Mouse (Mus musculus) embryonic facial prominence, embryonic 14.5 days (tissue): ENCODE results near the gene Cntnap5b. TPM values are rescaled to one million over a fixed set of nuclear protein-coding genes. Genes with fewer than 3 reads are reported as not detected.
"Not testable (repeated sequence)": the region's sequence is repeated elsewhere in the genome, so short reads cannot be mapped to it uniquely, and the experiment has no call there.

ENCODE experiments used
- ATAC-seq: fragments of 200-750 bp; cut with Nextera tagmentation; 2 replicates; pipeline ENCODE4 v1.8.0; 2017; ENCODE audit warnings: low read depth, moderate number of reproducible peaks, moderate TSS enrichment
- DNase-seq: peaks from one replicate; pipeline ENCODE4 v3.0.0-alpha.2; 2015; ENCODE audit warnings: low spot score
- H3K27ac ChIP-seq: fragments of 300-500 bp; sonication (generic); replicated peaks from 2 replicates; pipeline ENCODE4 v1.5.1; 2014; ENCODE audit warnings: low read depth, mild to moderate bottlenecking, low read length, moderate library complexity
- H3K27me3 ChIP-seq: fragments of 300-500 bp; sonication (generic); replicated peaks from 2 replicates; pipeline ENCODE4 v1.6.1; 2014; ENCODE audit warnings: low read length; ENCODE audit not compliant: control insufficient read depth, insufficient read depth
- H3K36me3 ChIP-seq: fragments of 300-500 bp; sonication (generic); 2 replicates; pipeline ENCODE4 v1.6.1; 2014; ENCODE audit warnings: low read length, mixed read lengths; ENCODE audit not compliant: control insufficient read depth, insufficient read depth
- H3K4me1 ChIP-seq: fragments of 300-500 bp; sonication (generic); 2 replicates; pipeline ENCODE4 v1.6.1; 2014; ENCODE audit warnings: antibody characterized with exemption, low read length; ENCODE audit not compliant: control insufficient read depth, insufficient read depth
- H3K4me2 ChIP-seq: fragments of 300-500 bp; sonication (generic); 2 replicates; pipeline ENCODE4 v1.6.1; 2014; ENCODE audit warnings: low read depth, mild to moderate bottlenecking, low read length, moderate library complexity, mixed read lengths
- H3K4me3 ChIP-seq: fragments of 300-500 bp; sonication (generic); 2 replicates; pipeline ENCODE4 v1.5.1; 2014; ENCODE audit warnings: low read depth, mild to moderate bottlenecking, low read length
- H3K9ac ChIP-seq: fragments of 300-500 bp; sonication (generic); 2 replicates; pipeline ENCODE4 v1.6.1; 2014; ENCODE audit warnings: low read depth, mild to moderate bottlenecking, low read length, moderate library complexity, mixed read lengths
- H3K9me3 ChIP-seq: fragments of 300-500 bp; sonication (generic); 2 replicates; pipeline ENCODE4 v1.6.1; 2016; ENCODE audit warnings: low read length; ENCODE audit not compliant: control insufficient read depth
- WGBS: fragments of 180-500 bp; shearing (Covaris S2); extraction: QIAGEN DNeasy Blood & Tissue Kit; methylation state at CpG from one replicate; pipeline ENCODE4 v1.1.7; 2014; 5-methylcytosine and 5-hydroxymethylcytosine counted together
- polyA plus RNA-seq: library from polyadenylated mRNA; unstranded; fragments of >200 nt; fragmentation: Nextera tagmentation; extraction: Ambion mirVana; gene quantifications from 2 replicates; pipeline ENCODE4 v1.2.1, GENCODE M21; 2014

Cntnap5b gene
- polyA plus RNA-seq, 1 experiment from 2014 or later = 0.18 TPM

DNA sequence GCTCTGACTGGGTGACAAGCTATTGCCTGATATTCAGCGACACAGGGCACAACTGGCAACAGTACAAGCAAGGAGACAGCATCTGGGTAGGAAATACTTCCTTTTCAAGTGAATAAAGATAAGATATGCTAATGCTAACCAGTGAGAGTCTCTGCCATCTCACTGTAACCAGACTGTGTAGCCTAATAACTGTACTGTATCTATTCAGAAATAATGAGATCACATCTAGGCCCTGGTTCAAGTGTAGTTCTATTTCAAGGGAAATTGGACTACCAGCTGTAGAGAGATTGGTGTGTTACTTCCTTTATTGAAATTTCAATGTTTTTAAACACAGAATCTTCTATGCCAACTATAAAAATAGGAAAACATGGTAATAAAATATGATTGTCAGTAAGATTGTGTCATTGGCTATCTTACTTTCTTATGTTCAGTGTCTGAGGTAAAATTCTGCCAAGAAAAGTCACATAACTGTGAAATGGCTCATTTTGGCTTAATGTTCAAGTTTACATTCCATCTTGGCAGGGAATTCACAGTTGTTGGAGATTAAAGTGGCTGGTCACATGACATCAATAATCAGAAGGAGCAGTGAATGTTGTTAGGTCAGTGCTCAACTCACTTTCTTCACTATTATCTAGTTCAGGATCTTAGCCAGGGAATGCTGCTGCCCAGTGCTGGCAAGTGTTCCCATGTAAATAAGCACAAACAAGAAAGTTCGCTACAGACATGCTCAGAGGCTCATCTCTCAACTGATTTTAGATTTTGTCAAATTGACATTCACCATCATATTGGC lies 194.9 kb downstream of the Cntnap5b start:
- no peaks in the 10 kb centered on the region for H3K9me3 ChIP-seq
- no peaks in the 10 kb centered on the region for H3K4me1 ChIP-seq
- H3K27me3 ChIP-seq = no peaks in the 10 kb centered on the region
- peak; percentile 14 for DNase-seq
- no peak overlapping the region for H3K27ac ChIP-seq
- ATAC-seq = no peak
- H3K4me3 ChIP-seq = no peak overlapping the region
- no peak overlapping the region for H3K4me2 ChIP-seq
- no peaks in the 10 kb centered on the region for H3K36me3 ChIP-seq
- H3K9ac ChIP-seq = no peak overlapping the region
- WGBS = 89% methylated on average over 2 of the region's 2 CpGs

DNA sequence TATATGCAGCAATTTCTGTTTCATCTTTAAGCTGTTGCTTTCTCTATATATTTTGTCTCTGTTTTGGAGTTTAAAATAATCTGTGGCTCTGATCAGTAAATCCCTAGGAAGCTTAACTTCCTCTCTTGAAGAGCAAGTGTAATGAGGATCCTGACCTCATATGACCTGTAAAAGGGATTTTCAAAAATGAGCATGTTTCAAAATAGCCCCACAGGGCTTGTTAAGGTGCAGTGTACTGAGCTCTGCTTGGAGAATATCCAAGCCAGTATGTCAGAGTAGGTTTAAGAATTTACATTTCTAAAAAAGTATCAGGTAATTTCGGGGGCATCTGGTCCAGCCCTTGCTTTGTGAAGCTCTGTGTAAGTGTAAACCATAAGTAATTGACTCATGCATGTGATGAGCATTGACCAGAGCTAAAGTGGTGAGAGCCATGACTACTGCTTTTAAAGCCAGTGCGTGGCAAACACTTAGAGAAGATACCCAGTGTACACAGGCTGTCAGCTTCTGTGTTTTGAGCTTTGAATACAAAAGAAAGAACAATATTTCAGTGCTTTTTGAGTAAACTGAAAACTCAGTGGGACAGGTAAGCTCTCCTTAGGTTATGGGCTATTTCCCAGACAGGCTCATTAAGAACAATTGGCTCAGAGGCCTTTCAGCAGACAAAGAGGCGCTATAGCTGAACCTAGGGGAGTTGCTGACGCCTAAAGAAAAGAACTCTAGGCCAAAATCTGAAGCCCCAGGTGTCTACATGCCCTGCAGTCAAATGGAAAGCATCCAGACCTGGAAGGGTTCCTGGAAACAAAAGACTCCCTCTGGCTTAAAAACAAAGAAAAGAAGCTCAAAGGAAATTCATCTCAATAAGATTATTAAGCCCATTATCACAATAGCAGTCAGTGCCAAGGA lies 197.9 kb downstream of the Cntnap5b start:
- WGBS = 25% methylated on average over 4 of the region's 4 CpGs

DNA sequence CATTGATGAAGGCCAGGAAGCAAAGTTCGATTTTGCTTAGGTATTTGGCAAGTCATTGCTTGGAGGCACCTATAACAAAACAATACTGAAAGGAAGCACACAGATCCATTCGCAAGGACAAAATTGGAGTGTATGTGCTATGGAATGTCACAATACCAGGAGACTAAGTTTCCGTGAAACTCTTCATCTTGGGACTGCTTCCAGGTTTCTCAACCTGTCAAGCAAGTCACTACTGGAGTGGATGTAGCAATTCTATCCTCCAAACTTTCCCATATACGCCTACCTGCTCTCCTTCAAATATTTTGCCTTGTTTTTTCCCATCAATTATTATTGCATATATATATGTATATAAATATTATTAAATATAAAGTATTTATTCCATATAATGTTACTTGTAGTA lies 228.7 kb downstream of the Cntnap5b start:
- H3K27me3 ChIP-seq, H3K4me2 ChIP-seq, ATAC-seq, H3K27ac ChIP-seq, H3K36me3 ChIP-seq, DNase-seq, H3K9ac ChIP-seq, H3K4me3 ChIP-seq, H3K4me1 ChIP-seq, H3K9me3 ChIP-seq: not testable (repeated sequence)
- 85% methylated on average over 4 of the region's 4 CpGs for whole genome bisulfite sequencing

More for the DNA sequence above, 197.9 kb downstream of the Cntnap5b start:
- ATAC-seq (peak; percentile 84), DNase-seq (peak; percentile 76)
- Histone ChIP-seq H3K9me3 (no peaks in the 10 kb centered on the region), H3K4me3 (no peak overlapping the region), H3K4me1 (no peaks in the 10 kb centered on the region), H3K27ac (no peak overlapping the region), H3K9ac (no peak overlapping the region), H3K4me2 (no peak overlapping the region), H3K36me3 (no peaks in the 10 kb centered on the region), H3K27me3 (no peaks in the 10 kb centered on the region)

DNA sequence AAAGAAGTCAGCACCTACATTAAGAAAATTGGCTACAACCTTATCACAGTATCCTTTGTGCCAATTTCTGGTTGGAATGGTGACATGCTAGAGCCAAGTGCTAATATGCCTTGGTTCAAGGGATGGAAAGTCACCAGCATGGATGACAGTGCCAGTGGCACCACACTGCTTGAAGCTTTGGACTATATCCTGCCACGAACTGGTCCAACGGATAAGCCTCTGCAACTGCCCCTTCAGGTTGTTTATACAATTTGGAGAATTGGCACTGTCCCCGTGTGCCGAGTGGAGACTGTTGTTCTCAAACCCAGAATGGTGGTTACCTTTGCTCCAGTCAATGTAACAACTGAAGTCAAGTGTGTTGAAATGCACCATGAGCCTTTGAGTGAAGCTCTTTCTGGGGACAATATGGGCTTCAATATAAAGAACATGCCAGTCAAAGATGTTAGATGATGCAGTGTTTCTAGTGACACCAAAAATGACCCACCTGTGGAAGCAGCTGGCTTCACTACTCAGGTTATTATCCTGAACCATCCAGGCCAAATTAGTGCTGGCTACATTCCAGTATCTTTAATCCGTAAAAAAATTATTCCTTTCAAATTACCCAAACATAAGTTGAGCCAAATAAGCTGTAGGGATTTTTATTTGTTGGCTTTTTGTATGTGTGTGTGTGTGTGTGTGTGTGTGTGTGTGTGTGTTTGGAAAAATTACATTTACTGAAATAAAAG lies 233.6 kb downstream of the Cntnap5b start:
- no peaks in the 10 kb centered on the region for H3K27me3 ChIP-seq
- 78% methylated on average over 5 of the region's 5 CpGs for WGBS
- no peaks in the 10 kb centered on the region for H3K36me3 ChIP-seq
- H3K9me3 ChIP-seq = no peaks in the 10 kb centered on the region
- ATAC-seq (no peak), DNase-seq (no peak)
- H3K4me2 ChIP-seq = no peak overlapping the region
- no peak overlapping the region for H3K27ac ChIP-seq
- H3K9ac ChIP-seq = no peak overlapping the region
- H3K4me3 ChIP-seq = no peak overlapping the region
- no peaks in the 10 kb centered on the region for H3K4me1 ChIP-seq

DNA sequence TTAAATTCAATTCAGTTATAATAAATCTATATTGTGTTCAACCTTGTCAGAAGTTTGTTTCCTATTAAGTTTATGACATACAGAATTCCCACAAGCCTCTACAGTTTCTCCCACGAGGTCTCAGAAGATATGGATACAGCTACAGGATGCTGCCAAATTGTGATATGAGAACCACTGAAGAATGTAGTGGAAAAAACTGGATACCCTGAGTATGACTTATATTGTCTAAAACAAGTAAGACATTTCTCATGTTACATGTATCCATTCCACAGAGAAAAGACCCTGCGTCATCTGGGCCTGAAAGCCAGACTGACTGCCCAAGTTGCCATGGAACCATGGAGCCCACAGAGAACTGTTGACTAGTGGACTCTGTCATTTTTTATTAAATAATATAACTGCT lies 269.2 kb downstream of the Cntnap5b start:
- DNase-seq (peak; percentile 60), ATAC-seq (peak; percentile 77)
- H3K4me1 ChIP-seq = no peaks in the 10 kb centered on the region
- no peak overlapping the region for H3K4me2 ChIP-seq
- H3K9me3 ChIP-seq = no peaks in the 10 kb centered on the region
- no peak overlapping the region for H3K4me3 ChIP-seq
- no peaks in the 10 kb centered on the region for H3K36me3 ChIP-seq
- WGBS = 62% methylated on average over 2 of the region's 2 CpGs
- H3K9ac ChIP-seq = no peak overlapping the region
- no peak overlapping the region for H3K27ac ChIP-seq
- H3K27me3 ChIP-seq = no peaks in the 10 kb centered on the region

DNA sequence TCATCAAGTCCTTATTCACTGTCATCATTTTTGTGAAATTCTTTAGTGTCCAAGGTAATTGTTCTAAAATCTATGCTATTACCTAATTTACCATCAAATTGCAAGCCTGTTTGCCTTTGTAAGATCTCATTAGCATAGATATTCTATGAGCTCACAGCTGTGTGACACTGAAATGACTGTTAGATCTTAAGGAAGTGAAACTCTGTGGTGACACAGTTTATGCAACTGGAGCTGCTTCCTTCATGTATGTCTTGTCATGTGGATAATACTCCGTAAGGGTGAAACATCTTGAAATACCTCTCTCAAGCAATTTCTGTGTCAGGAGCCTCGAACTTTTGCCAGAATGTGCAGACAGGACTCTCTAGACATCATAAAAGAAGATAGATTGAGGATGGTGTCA lies 307.2 kb downstream of the Cntnap5b start:
- WGBS = 63% methylated on average over 2 of the region's 2 CpGs
- no peaks in the 10 kb centered on the region for H3K27me3 ChIP-seq
- ATAC-seq = no peak
- no peak overlapping the region for H3K9ac ChIP-seq
- H3K4me3 ChIP-seq = no peak overlapping the region
- H3K4me1 ChIP-seq = no peaks in the 10 kb centered on the region
- H3K36me3 ChIP-seq = no peaks in the 10 kb centered on the region
- no peak overlapping the region for H3K27ac ChIP-seq
- no peak overlapping the region for H3K4me2 ChIP-seq
- no peak for DNase-seq
- no peaks in the 10 kb centered on the region for H3K9me3 ChIP-seq

DNA sequence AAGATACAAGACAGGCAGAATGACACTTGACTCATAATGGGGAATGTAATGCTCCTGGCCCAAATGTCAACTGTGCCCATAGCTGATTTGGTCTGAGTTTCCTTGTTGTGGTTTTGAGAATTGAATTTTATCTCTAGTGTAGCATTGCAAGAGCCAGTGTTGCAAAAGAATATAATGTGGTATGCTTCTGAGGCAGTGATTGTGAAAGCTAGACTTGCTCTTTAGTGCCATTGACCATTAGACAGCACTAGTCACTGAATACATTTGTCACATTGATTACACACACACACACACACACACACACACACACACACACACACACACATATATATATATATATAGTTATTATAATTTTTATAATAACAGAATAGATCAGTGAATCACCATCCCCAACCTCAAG lies 328.0 kb downstream of the Cntnap5b start:
- Histone ChIP-seq H3K9ac (no peak overlapping the region), H3K4me2 (no peak overlapping the region), H3K27me3 (no peaks in the 10 kb centered on the region), H3K4me3 (no peak overlapping the region), H3K9me3 (no peaks in the 10 kb centered on the region), H3K4me1 (no peaks in the 10 kb centered on the region), H3K27ac (no peak overlapping the region), H3K36me3 (no peaks in the 10 kb centered on the region)
- DNase-seq (no peak), ATAC-seq (no peak)

DNA sequence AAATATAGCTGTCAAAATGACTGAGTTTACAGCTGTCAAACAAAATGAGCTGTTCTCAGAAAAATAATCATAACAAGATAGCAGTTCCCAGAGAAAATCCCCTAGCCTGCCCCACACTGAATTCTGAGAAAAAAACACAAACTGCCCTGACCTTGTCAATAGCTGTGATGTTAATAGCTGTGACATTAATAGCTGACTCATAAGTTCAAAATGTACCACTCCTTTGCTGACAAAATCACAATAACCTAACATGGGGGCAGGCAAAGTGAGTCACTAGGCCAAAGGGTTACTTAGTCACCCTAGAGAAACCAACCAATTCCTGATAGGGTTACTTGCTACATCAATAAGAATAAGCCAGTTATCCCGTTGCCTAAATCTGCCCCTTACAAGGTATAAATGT lies 328.5 kb downstream of the Cntnap5b start:
- H3K27me3 ChIP-seq = no peaks in the 10 kb centered on the region
- no peaks in the 10 kb centered on the region for H3K36me3 ChIP-seq
- no peak overlapping the region for H3K9ac ChIP-seq
- WGBS = 64% methylated on average over 1 of the region's 1 CpGs
- H3K4me3 ChIP-seq = no peak overlapping the region
- DNase-seq = no peak
- no peak for ATAC-seq
- no peak overlapping the region for H3K27ac ChIP-seq
- H3K4me2 ChIP-seq = no peak overlapping the region
- no peaks in the 10 kb centered on the region for H3K4me1 ChIP-seq
- no peaks in the 10 kb centered on the region for H3K9me3 ChIP-seq
